Mouse (Mus musculus) megakaryocyte, embryonic 14.5 days (primary cell): ENCODE results near the gene Psenen.

ENCODE experiments used
- FLI1 ChIP-seq: IDR thresholded peaks from 2 replicates; pipeline ENCODE4 v1.6.1; 2012; ENCODE audit warnings: low read length, inconsistent platforms, mixed read lengths
- GATA1 ChIP-seq: IDR thresholded peaks from 3 replicates; pipeline ENCODE4 v1.6.1; 2012; ENCODE audit warnings: mixed read lengths, low read length, inconsistent platforms, borderline replicate concordance

DNA sequence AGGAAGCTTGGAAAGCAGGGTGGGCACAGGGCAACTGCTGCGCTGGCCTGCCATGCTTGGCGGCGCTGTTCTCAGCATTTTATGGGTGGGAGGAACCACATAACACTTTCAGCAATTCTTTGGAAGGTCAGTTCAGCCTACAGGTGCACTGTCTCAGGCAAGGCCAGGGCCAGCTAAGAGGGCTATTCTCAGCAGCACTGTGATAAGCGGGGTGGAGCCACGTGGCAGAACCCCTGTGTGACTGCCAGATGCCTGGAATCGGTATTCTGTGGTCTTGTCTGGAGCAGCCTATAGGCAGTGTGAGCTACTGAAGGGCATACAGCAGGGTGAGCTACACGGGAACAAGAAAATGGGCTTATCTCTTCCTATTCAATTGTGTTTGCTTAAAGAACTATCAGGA, 46.6 kb upstream of the Psenen start:
- TF ChIP-seq GATA1 (no peak), FLI1 (no peak)
